Mouse (Mus musculus) forebrain, postnatal 0 days (tissue): ENCODE results near the gene Tcp11l2. TPM values are rescaled to one million over a fixed set of nuclear protein-coding genes. Genes with fewer than 3 reads are reported as not detected.

ENCODE experiments used
- ATAC-seq: fragments of 200-750 bp; cut with Nextera tagmentation; 2 replicates; pipeline ENCODE4 v1.8.0; 2017; ENCODE audit warnings: mild to moderate bottlenecking, moderate library complexity
- DNase-seq: peaks from one replicate; pipeline ENCODE4 v3.0.0-alpha.2; 2015
- H3K27ac ChIP-seq: fragments of 300-500 bp; sonication (generic); 2 replicates; pipeline ENCODE4 v1.5.1; 2014; ENCODE audit warnings: low read depth, mild to moderate bottlenecking, antibody characterized with exemption, low read length, moderate library complexity, mixed read lengths
- H3K27me3 ChIP-seq: fragments of 300-500 bp; sonication (generic); 2 replicates; pipeline ENCODE4 v1.6.1; 2014; ENCODE audit warnings: mild to moderate bottlenecking, low read length, mixed read lengths; ENCODE audit not compliant: insufficient read depth
- H3K36me3 ChIP-seq: fragments of 300-500 bp; sonication (generic); 2 replicates; pipeline ENCODE4 v1.6.1; 2014; ENCODE audit warnings: mild to moderate bottlenecking, moderate library complexity; ENCODE audit not compliant: insufficient read depth
- H3K4me1 ChIP-seq: fragments of 300-500 bp; sonication (generic); 2 replicates; pipeline ENCODE4 v1.6.1; 2014; ENCODE audit warnings: antibody characterized with exemption; ENCODE audit not compliant: insufficient read depth
- H3K4me2 ChIP-seq: fragments of 300-500 bp; sonication (generic); 2 replicates; pipeline ENCODE4 v1.6.1; 2014; ENCODE audit warnings: low read depth, mild to moderate bottlenecking, moderate library complexity
- H3K4me3 ChIP-seq: fragments of 300-500 bp; sonication (generic); 2 replicates; pipeline ENCODE4 v1.5.1; 2014; ENCODE audit warnings: low read depth, low read length, mixed read lengths
- H3K9ac ChIP-seq: fragments of 300-500 bp; sonication (generic); 2 replicates; pipeline ENCODE4 v1.6.1; 2014; ENCODE audit warnings: mild to moderate bottlenecking
- H3K9me3 ChIP-seq: fragments of 300-500 bp; sonication (generic); 2 replicates; pipeline ENCODE4 v1.6.1; 2016; ENCODE audit warnings: low read length
- CTCF ChIP-seq: sonication (generic); IDR thresholded peaks from 2 replicates; pipeline ENCODE4 v1.5.1; 2016; ENCODE audit warnings: antibody characterized with exemption, control low read depth, low read depth
- WGBS: fragments of 180-500 bp; shearing (Covaris S2); extraction: QIAGEN DNeasy Blood & Tissue Kit; methylation state at CpG from one replicate; pipeline ENCODE4 v1.1.7; 2014; 5-methylcytosine and 5-hydroxymethylcytosine counted together
- polyA plus RNA-seq: library from polyadenylated mRNA; unstranded; fragments of >200 nt; fragmentation: Nextera tagmentation; extraction: Ambion mirVana; gene quantifications from 2 replicates; pipeline ENCODE4 v1.2.1, GENCODE M21; 2015
- total RNA-seq: library from RNA; depleted of rRNA; stranded (reverse); fragments of >200 nt; gene quantifications from 2 replicates; pipeline ENCODE4 v1.2.3, GENCODE M21; 2014

The Tcp11l2 gene
- total and polyA plus RNA-seq, 2 experiments from 2014 or later = 14.3 to 24.9 TPM

- Histone ChIP-seq H3K4me1 (no peaks in the 10 kb centered on the region), H3K4me3 (no peak overlapping the region), H3K36me3 (no peaks in the 10 kb centered on the region), H3K27me3 (no peaks in the 10 kb centered on the region), H3K9me3 (no peaks in the 10 kb centered on the region), H3K9ac (no peak overlapping the region), H3K4me2 (no peak overlapping the region), H3K27ac (no peak overlapping the region)
- 77% methylated on average over 7 of the region's 7 CpGs for WGBS
- DNase-seq (no peak), ATAC-seq (no peak)
- no peak for TF ChIP-seq CTCF
Measured at GRCm38 (mm10) chr10:84544841-84545610, 31.4 kb upstream of the Tcp11l2 start.

- no peak overlapping the region for H3K4me3 ChIP-seq
- H3K27me3 ChIP-seq = no peaks in the 10 kb centered on the region
- DNase-seq (no peak), ATAC-seq (no peak)
- no peaks in the 10 kb centered on the region for H3K4me1 ChIP-seq
- H3K36me3 ChIP-seq = no peaks in the 10 kb centered on the region
- no peaks in the 10 kb centered on the region for H3K9me3 ChIP-seq
- 81% methylated on average over 17 of the region's 17 CpGs for WGBS
- H3K27ac ChIP-seq = no peak overlapping the region
- no peak overlapping the region for H3K9ac ChIP-seq
- no peak overlapping the region for H3K4me2 ChIP-seq
- no peak for TF ChIP-seq CTCF
Measured at GRCm38 (mm10) chr10:84549146-84549919, 27.1 kb upstream of the Tcp11l2 start.

DNA sequence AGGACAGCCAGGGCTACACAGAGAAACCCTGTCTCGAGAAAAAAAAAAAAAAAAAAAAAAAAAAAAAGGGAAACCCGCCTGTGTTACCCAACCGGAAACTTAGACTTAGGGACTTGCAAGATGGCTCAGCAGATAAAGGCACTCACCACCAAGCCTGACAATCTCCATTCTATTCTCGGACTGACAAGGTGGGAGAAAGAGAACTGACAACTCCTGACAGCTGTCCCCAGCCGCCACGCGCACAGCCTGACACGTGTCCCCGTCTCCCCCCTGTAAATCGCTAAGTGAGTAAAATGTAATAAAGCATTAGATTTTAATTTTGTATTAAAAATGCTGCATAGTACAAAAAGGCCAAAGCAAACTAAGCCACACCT is 26.5 kb upstream of the Tcp11l2 start:
- ATAC-seq (no peak), DNase-seq (no peak)
- H3K4me3 ChIP-seq = no peak overlapping the region
- WGBS = 84% methylated on average over 10 of the region's 10 CpGs
- no peak overlapping the region for H3K4me2 ChIP-seq
- H3K36me3 ChIP-seq = no peaks in the 10 kb centered on the region
- H3K4me1 ChIP-seq = no peaks in the 10 kb centered on the region
- no peak overlapping the region for H3K9ac ChIP-seq
- no peaks in the 10 kb centered on the region for H3K9me3 ChIP-seq
- H3K27me3 ChIP-seq = no peaks in the 10 kb centered on the region
- H3K27ac ChIP-seq = no peak overlapping the region
- TF ChIP-seq CTCF = no peak

DNA sequence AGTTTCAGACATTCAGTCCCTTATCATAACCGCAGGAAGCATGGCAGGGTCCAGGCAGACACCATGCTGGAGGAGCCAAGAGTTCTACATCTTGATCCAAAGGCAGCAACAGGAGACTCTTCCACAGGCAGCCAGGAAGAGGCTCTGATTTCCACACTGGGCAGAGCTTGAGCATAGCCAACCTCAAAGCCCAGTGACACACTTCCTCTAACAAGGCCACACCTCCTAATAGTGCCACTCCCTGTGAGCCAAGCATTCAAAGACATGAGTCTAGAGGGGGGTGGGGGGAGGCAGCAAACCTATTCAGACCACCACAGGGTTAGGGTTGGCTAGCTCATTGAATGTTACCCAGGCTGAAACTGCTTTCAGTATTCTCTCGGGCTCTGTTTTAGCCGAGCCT is 24.6 kb upstream of the Tcp11l2 start:
- H3K4me1 ChIP-seq = no peaks in the 10 kb centered on the region
- no peaks in the 10 kb centered on the region for H3K27me3 ChIP-seq
- no peaks in the 10 kb centered on the region for H3K36me3 ChIP-seq
- no peak overlapping the region for H3K4me3 ChIP-seq
- no peaks in the 10 kb centered on the region for H3K9me3 ChIP-seq
- DNase-seq (no peak), ATAC-seq (no peak)
- 90% methylated on average over 3 of the region's 3 CpGs for WGBS
- no peak overlapping the region for H3K27ac ChIP-seq
- no peak overlapping the region for H3K4me2 ChIP-seq
- no peak overlapping the region for H3K9ac ChIP-seq
- TF ChIP-seq CTCF = no peak

GRCm38 (mm10) chr10:84552477-84552876 is 23.9 kb upstream of the Tcp11l2 start:
- Histone ChIP-seq H3K4me1 (no peaks in the 10 kb centered on the region), H3K27me3 (no peaks in the 10 kb centered on the region), H3K27ac (no peak overlapping the region), H3K4me2 (no peak overlapping the region), H3K4me3 (no peak overlapping the region), H3K9me3 (no peaks in the 10 kb centered on the region), H3K36me3 (no peaks in the 10 kb centered on the region), H3K9ac (no peak overlapping the region)
- DNase-seq (no peak), ATAC-seq (no peak)
- 94% methylated on average over 2 of the region's 2 CpGs for WGBS
- TF ChIP-seq CTCF = no peak

GRCm38 (mm10) chr10:84554291-84555009 is 22.0 kb upstream of the Tcp11l2 start:
- H3K4me2 ChIP-seq = no peak overlapping the region
- H3K27ac ChIP-seq = no peak overlapping the region
- TF ChIP-seq CTCF = no peak
- no peaks in the 10 kb centered on the region for H3K9me3 ChIP-seq
- no peak for DNase-seq
- no peaks in the 10 kb centered on the region for H3K27me3 ChIP-seq
- H3K4me1 ChIP-seq = no peaks in the 10 kb centered on the region
- no peak overlapping the region for H3K9ac ChIP-seq
- 39% methylated on average over 6 of the region's 6 CpGs for whole genome bisulfite sequencing
- no peaks in the 10 kb centered on the region for H3K36me3 ChIP-seq
- ATAC-seq = no peak
- H3K4me3 ChIP-seq = no peak overlapping the region

- H3K27ac ChIP-seq = no peak overlapping the region
- no peaks in the 10 kb centered on the region for H3K36me3 ChIP-seq
- no peaks in the 10 kb centered on the region for H3K9me3 ChIP-seq
- no peak for ATAC-seq
- H3K4me3 ChIP-seq = no peak overlapping the region
- TF ChIP-seq CTCF = no peak
- H3K4me2 ChIP-seq = no peak overlapping the region
- WGBS = 70% methylated on average over 2 of the region's 2 CpGs
- H3K9ac ChIP-seq = no peak overlapping the region
- DNase-seq = no peak
- no peaks in the 10 kb centered on the region for H3K4me1 ChIP-seq
- H3K27me3 ChIP-seq = no peaks in the 10 kb centered on the region
Measured at GRCm38 (mm10) chr10:84556120-84556519, 20.3 kb upstream of the Tcp11l2 start.
